Mouse (Mus musculus): ENCODE data around the gene Tubb2b. TPM values are rescaled to one million over a fixed set of nuclear protein-coding genes. Genes with fewer than 3 reads are reported as not detected.
"Not testable (repeated sequence)": the region's sequence is repeated elsewhere in the genome, so short reads cannot be mapped to it uniquely, and the experiment has no call there.

Tubb2b gene
- polyA plus RNA-seq, 1 experiment from 2014 or later: 1.6 TPM

GRCm38 (mm10) chr13:34101247-34101646 is 29.0 kb downstream of the Tubb2b start:
- Histone ChIP-seq H3K9me3 (replicated peaks) (no peaks in the 10 kb centered on the region), H3K36me3 (no peaks in the 10 kb centered on the region), H3K9ac (peak overlapping the region; percentile 43), H3K4me2 (peak overlapping the region; percentile 56), H3K4me3 (peak overlapping the region; percentile 30), H3K27ac (peak overlapping the region; percentile 82), H3K27me3 (replicated peaks) (no peaks in the 10 kb centered on the region), H3K4me1 (peaks cover 27% of the 10 kb centered on the region)
- 88% methylated on average over 10 of the region's 10 CpGs for WGBS (ENCODE audit: insufficient replicate concordance)
- peak; percentile 62 for ATAC-seq

DNA sequence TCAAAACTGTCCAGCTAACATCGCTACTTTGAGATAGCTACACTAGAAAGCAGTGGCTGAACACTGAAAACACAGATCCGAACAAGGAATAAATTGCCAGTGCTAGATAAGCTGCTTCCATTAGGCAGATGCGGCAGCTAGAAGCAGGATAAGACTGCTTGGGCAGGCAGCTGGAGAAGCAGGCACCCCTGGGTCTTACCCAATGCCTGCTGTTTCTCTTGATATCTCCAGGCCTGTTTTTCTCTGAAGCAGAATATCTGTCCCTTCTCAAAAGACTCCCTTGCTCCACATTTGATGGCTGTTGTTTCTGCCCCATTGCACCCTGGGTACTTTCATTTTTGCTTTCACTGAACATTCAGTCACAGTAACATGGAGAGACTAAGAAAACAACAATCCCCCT is 29.5 kb downstream of the Tubb2b start:
- 17% methylated on average over 3 of the region's 3 CpGs for WGBS (ENCODE audit: insufficient replicate concordance)
- Histone ChIP-seq H3K36me3 (no peaks in the 10 kb centered on the region), H3K4me1 (peaks cover 31% of the 10 kb centered on the region), H3K27me3 (replicated peaks) (no peaks in the 10 kb centered on the region), H3K4me3 (peak overlapping the region; percentile 30), H3K9ac (peak overlapping the region; percentile 43), H3K27ac (peak overlapping the region; percentile 82), H3K4me2 (peak overlapping the region; percentile 56), H3K9me3 (replicated peaks) (no peaks in the 10 kb centered on the region)
- peak; percentile 93 for ATAC-seq

DNA sequence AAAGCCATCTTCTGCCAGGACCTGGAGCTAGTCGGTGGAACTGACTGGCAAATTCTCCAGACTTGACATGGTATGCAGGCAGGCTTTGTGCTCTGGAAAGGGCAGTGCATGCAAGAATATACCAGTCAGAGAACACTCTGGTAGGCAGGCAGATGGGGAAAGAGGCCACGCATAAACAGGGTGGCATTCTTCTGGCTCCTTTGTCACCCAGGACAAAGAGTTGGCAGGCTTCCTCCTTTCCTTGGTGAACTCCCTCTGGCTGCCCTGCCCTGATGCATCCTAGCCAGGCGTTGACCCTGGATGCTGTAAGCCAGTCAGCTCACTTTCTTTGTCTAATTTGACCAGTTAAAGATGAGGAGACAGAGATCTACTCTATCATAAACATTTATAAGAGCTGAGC is 33.2 kb downstream of the Tubb2b start:
- Histone ChIP-seq H3K4me3 (no peak overlapping the region), H3K4me2 (no peak overlapping the region), H3K4me1 (peaks cover 31% of the 10 kb centered on the region), H3K9ac (no peak overlapping the region), H3K9me3 (replicated peaks) (no peaks in the 10 kb centered on the region), H3K27me3 (replicated peaks) (no peaks in the 10 kb centered on the region), H3K27ac (no peak overlapping the region), H3K36me3 (no peaks in the 10 kb centered on the region)
- no peak for ATAC-seq
- 67% methylated on average over 3 of the region's 3 CpGs for WGBS (ENCODE audit: insufficient replicate concordance)

GRCm38 (mm10) chr13:34096455-34096854 is 33.8 kb downstream of the Tubb2b start:
- Histone ChIP-seq H3K9me3 (replicated peaks) (no peaks in the 10 kb centered on the region), H3K4me1 (peaks cover 25% of the 10 kb centered on the region), H3K27ac (no peak overlapping the region), H3K36me3 (no peaks in the 10 kb centered on the region), H3K9ac (no peak overlapping the region), H3K4me2 (no peak overlapping the region), H3K27me3 (replicated peaks) (no peaks in the 10 kb centered on the region), H3K4me3 (no peak overlapping the region)
- WGBS (ENCODE audit: insufficient replicate concordance): 62% methylated on average over 4 of the region's 4 CpGs
- ATAC-seq: no peak

DNA sequence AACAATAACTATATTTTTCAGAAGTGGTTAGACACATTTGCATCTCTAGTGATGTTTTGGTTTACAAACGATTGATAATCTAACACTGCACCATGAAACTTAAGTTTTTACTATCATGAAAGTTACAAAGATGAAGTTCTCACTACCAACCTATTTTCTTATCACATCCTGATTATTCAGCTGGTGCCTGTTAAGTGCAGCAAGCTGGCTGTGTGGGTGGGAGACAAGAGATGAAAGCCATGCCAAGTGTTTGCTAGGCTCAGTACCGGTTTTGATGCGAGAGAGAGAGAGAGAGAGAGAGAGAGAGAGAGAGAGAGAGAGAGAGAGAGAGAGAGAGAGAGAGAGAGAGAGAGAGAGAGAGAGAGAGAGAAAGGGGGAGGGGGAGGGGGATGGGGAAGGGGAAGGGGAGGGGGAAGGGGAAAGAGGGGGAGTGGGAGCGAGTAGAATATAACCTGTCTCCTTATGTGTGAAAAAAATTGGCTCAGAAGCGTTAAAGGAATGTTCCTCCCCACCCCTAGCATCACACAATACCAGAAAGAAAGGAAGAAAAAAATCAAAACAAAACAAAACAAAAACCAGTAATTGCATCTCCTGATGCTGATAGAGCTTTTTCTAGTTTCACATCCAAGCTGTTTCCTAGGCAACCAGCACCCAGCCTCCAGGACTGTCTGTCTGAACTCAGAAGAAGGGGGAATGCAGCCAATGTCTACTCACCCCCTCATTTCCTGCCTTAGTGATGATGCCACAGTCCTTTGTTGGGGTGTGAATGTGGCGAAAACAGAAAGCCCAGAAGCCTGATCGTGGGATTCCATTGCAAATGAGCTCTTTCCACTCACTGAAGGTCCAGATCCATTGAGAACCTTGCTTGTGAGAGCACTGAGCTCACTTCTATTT is 34.5 kb downstream of the Tubb2b start:
- no peaks in the 10 kb centered on the region for H3K27me3 ChIP-seq (replicated peaks)
- H3K4me1 ChIP-seq: peaks cover 18% of the 10 kb centered on the region
- H3K27ac ChIP-seq: no peak overlapping the region
- H3K4me3 ChIP-seq: no peak overlapping the region
- no peaks in the 10 kb centered on the region for H3K9me3 ChIP-seq (replicated peaks)
- H3K36me3 ChIP-seq: no peaks in the 10 kb centered on the region
- whole genome bisulfite sequencing (ENCODE audit: insufficient replicate concordance): 47% methylated on average over 5 of the region's 7 CpGs
- H3K4me2 ChIP-seq: no peak overlapping the region
- H3K9ac ChIP-seq: no peak overlapping the region
- no peak for ATAC-seq

GRCm38 (mm10) chr13:34089358-34089757 is 40.9 kb downstream of the Tubb2b start:
- Histone ChIP-seq H3K4me1 (peaks cover 13% of the 10 kb centered on the region), H3K4me2 (0 out of 2 replicates have a peak overlapping the region, but pooled peaks have one; percentile 4), H3K36me3 (no peaks in the 10 kb centered on the region), H3K9ac (no peak overlapping the region), H3K27me3 (replicated peaks) (no peaks in the 10 kb centered on the region), H3K27ac (peak overlapping the region; percentile 8; the same call in 1 of the 2 replicates), H3K4me3 (no peak overlapping the region), H3K9me3 (replicated peaks) (no peaks in the 10 kb centered on the region)
- no peak for ATAC-seq
- WGBS (ENCODE audit: insufficient replicate concordance): 15% methylated on average over 3 of the region's 3 CpGs

- H3K27ac ChIP-seq: no peak overlapping the region; the same call in 1 of the 2 replicates
- no peaks in the 10 kb centered on the region for H3K9me3 ChIP-seq (replicated peaks)
- no peaks in the 10 kb centered on the region for H3K36me3 ChIP-seq
- 0 out of 2 replicates have a peak overlapping the region, but pooled peaks have one; percentile 4 for H3K4me2 ChIP-seq
- ATAC-seq: no peak; the same call in 1 of the 2 replicates
- peaks cover 13% of the 10 kb centered on the region for H3K4me1 ChIP-seq
- H3K4me3 ChIP-seq: no peak overlapping the region
- H3K9ac ChIP-seq: no peak overlapping the region
- WGBS (ENCODE audit: insufficient replicate concordance): 28% methylated on average over 7 of the region's 7 CpGs
- H3K27me3 ChIP-seq (replicated peaks): no peaks in the 10 kb centered on the region
Measured at GRCm38 (mm10) chr13:34088871-34089288, 41.4 kb downstream of the Tubb2b start.

DNA sequence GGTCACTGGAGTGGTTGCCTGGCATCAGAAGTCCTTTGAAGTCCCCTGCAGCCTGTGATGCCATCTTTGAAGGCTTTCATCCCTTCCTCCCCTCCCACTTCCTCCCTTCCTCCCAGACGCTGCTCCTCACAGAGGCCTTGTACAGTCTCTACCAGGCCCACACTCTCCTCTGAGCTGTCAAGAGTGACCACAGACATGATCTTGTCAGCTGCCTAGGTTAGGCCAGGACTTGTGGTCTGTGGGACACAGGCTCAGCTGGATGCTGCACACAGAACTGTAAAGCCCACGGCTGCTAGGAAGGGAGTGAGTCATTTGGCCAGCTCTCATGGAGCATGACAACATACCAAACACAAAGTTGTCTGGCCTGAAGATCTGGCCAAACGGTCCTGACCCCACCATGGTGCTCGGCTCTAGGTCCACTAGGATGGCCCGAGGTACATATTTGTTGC is 42.0 kb downstream of the Tubb2b start:
- H3K27me3 ChIP-seq (replicated peaks); H3K9me3 ChIP-seq (replicated peaks); H3K4me3 ChIP-seq; H3K9ac ChIP-seq; H3K4me2 ChIP-seq; H3K36me3 ChIP-seq; ATAC-seq; H3K27ac ChIP-seq: not testable (repeated sequence)
- WGBS (ENCODE audit: insufficient replicate concordance): 38% methylated on average over 5 of the region's 5 CpGs
- H3K4me1 ChIP-seq: peaks cover 13% of the 10 kb centered on the region

DNA sequence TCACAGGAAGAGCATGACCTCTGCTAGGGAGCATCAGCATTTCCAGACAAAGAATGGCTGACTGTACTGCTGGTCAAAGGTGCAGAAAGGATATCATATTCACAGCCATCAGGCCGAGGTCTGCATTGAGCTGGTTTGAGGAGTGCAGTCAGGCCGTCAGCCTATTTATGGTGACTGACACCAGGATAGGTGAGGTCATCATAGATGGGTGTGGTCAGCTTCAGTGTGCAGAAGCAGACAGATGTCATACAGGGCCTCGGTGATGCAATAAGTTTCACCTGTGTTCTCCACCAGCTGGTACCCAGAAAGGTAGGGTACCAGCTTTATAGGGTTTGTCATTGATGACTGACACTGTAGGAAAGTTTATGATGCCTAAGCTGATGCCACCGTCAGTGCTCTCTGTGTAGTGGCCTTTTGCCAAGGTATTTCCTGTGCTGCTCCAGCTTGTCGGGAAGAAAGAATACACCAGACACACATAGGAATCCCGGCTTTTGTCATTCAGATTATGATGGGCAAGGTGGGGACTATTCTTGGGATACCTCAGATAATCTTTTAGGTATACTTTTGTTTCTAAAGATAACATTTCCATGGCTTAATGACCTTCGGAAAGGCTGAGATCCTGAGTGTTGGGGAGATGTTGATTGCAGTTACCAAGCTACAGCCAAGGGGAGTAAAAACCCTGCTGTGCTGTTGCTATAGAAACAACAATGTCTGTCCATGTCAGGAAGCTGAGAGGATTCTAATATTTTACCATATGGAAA is 43.0 kb downstream of the Tubb2b start:
- ATAC-seq: no peak
- H3K4me2 ChIP-seq: no peak overlapping the region
- H3K27ac ChIP-seq: no peak overlapping the region
- H3K9me3 ChIP-seq (replicated peaks): no peaks in the 10 kb centered on the region
- no peaks in the 10 kb centered on the region for H3K27me3 ChIP-seq (replicated peaks)
- no peak overlapping the region for H3K4me3 ChIP-seq
- 60% methylated on average over 7 of the region's 7 CpGs for WGBS (ENCODE audit: insufficient replicate concordance)
- no peak overlapping the region for H3K9ac ChIP-seq
- no peaks in the 10 kb centered on the region for H3K36me3 ChIP-seq
- peaks cover 13% of the 10 kb centered on the region for H3K4me1 ChIP-seq

DNA sequence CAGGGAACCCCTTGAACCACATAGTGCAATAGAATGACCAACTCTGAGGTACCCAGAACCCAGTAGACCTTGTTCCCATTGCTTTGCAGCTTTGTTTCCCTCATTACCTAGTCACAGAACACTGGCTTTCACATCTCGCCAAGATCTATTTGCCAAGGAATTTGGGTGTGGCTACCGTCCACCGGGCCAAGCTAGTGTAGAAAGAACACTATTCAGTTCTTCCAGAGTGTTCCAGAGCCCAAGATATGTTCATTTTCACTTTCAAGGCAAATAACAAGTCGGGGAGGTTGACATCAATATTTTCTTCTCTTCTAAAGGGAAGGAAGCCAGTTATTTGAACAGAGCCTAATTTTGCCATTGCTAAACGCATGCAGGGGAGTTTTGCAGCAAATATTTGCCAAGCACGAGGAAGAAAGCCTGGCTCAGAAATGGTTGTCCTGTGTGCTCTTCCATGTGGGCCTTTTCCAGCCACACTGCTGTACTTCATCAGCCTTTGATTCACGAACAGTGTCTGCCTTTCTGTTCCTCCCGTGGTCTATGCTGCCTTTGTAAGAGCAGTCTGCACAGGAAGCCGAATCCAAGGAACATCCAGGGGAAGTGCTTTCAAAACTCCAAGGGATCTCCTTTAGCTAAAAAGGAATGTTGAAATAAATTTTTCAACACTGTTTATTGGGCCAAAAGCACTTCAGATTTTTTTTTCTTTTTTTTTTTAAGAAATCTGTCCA is 46.1 kb downstream of the Tubb2b start:
- Histone ChIP-seq H3K4me3 (no peak overlapping the region), H3K4me2 (no peak overlapping the region), H3K9ac (no peak overlapping the region), H3K9me3 (replicated peaks) (no peaks in the 10 kb centered on the region), H3K4me1 (peaks cover 7% of the 10 kb centered on the region), H3K27ac (no peak overlapping the region), H3K36me3 (no peaks in the 10 kb centered on the region), H3K27me3 (replicated peaks) (peaks cover 11% of the 10 kb centered on the region; the same call in 1 of the 2 replicates)
- ATAC-seq: no peak
- whole genome bisulfite sequencing (ENCODE audit: insufficient replicate concordance): 66% methylated on average over 9 of the region's 9 CpGs

DNA sequence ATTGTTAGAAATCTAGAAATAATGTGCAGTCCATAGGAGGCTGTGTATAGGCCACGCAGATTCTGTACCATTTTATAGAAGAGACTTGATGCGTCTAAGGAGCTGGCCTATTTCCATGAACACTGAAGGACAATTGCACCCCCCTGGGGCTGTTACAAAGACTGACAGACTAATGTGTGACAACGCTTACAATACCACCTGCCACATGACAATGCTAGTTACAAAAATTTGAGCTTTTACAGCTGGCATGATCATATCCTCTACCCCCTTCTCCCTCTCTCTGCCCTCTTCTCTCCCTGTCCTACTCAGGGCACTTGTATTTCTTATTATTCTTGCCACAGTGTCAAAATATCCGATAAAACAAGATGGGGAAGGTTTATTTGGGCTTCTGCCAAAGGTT is 48.3 kb downstream of the Tubb2b start:
- no peaks in the 10 kb centered on the region for H3K9me3 ChIP-seq (replicated peaks)
- H3K36me3 ChIP-seq: no peaks in the 10 kb centered on the region
- H3K4me1 ChIP-seq: peaks cover 14% of the 10 kb centered on the region
- H3K27me3 ChIP-seq (replicated peaks): peaks cover 11% of the 10 kb centered on the region
- no peak overlapping the region for H3K4me3 ChIP-seq
- no peak overlapping the region for H3K27ac ChIP-seq
- ATAC-seq: no peak
- no peak overlapping the region for H3K4me2 ChIP-seq
- H3K9ac ChIP-seq: no peak overlapping the region
- 77% methylated on average over 4 of the region's 4 CpGs for WGBS (ENCODE audit: insufficient replicate concordance)
